Mouse (Mus musculus): ENCODE measurements around the gene Pdcd7. TPM values are rescaled to one million over a fixed set of nuclear protein-coding genes. Genes with fewer than 3 reads are reported as not detected.

The Pdcd7 gene
- total and polyA plus RNA-seq, 3 experiments, result 22.8 to 34.5 TPM; not detected in 1

- H3K9ac ChIP-seq (ENCODE audit: control insufficient read depth, low read depth, low read length, poor library complexity, severe bottlenecking), result no peak overlapping the region
- H3K27me3 ChIP-seq (ENCODE audit: control insufficient read depth in 1 of 2, insufficient read depth in 2 of 2, low read length in 2 of 2), result 0 out of 4 replicates have a peak, but pooled peaks cover 0 to 2% of the 10 kb centered on the region in 2 experiments
- H3K9me3 ChIP-seq (replicated peaks; ENCODE audit: insufficient read depth, low read length), result no peaks in the 10 kb centered on the region
- TF ChIP-seq RAD21 (IDR thresholded peaks at IDR 0.05; ENCODE audit: low read depth, low read length), result no peak
- TF ChIP-seq RCOR1 (IDR thresholded peaks at IDR 0.05; ENCODE audit: low read depth, low read length), result no peak
- TF ChIP-seq POLR2AphosphoS5 (IDR thresholded peaks at IDR 0.05; ENCODE audit: borderline replicate concordance, low read depth, low read length), result no peak
- no peak for TF ChIP-seq SMC3 (IDR thresholded peaks at IDR 0.05; ENCODE audit: low read depth, low read length)
- no peak for TF ChIP-seq HCFC1 (IDR thresholded peaks at IDR 0.05; ENCODE audit: low read depth, low read length)
- no peak for TF ChIP-seq ETS1 (IDR thresholded peaks at IDR 0.05; ENCODE audit: low read depth, low read length)
- no peak for TF ChIP-seq BHLHE40 (IDR thresholded peaks at IDR 0.05; ENCODE audit: borderline replicate concordance, low read depth, low read length)
- TF ChIP-seq ZC3H11A (IDR thresholded peaks at IDR 0.05; ENCODE audit: low read depth, low read length), result no peak
- TF ChIP-seq ZNF384 (IDR thresholded peaks at IDR 0.05; ENCODE audit: low read depth, low read length), result no peak
- no peak for TF ChIP-seq MXI1 (IDR thresholded peaks at IDR 0.05; ENCODE audit: low read depth, low read length)
- no peak for TF ChIP-seq GATA1 (IDR thresholded peaks at IDR 0.05; ENCODE audit: low read depth, low read length)
- TF ChIP-seq KAT2A (conservative IDR thresholded peaks at IDR 0.05; ENCODE audit: low read depth, low read length), result no peak
- TF ChIP-seq MAZ (IDR thresholded peaks at IDR 0.05; ENCODE audit: low read depth, low read length), result no peak
- TF ChIP-seq SIN3A (IDR thresholded peaks at IDR 0.05; ENCODE audit: low read length), result no peak
- no peak for TF ChIP-seq NELFE (IDR thresholded peaks at IDR 0.05; ENCODE audit: low read depth, low read length)
- TF ChIP-seq USF1 (IDR thresholded peaks at IDR 0.05; ENCODE audit: low read depth, low read length), result no peak
- H3K4me1 ChIP-seq (ENCODE audit: control insufficient read depth in 1 of 2, insufficient read depth in 2 of 2, low read length in 2 of 2), result peaks cover 1 to 5% of the 10 kb centered on the region in 2 experiments; a peak in 1 of 4 replicates
- no peak overlapping the region for H3K4me3 ChIP-seq (ENCODE audit: control insufficient read depth in 1 of 2, insufficient read depth in 1 of 2, low read depth in 2 of 2, low read length in 2 of 2)
- H3K27ac ChIP-seq (ENCODE audit: control insufficient read depth, low read depth, low read length), result no peak overlapping the region
- H3K79me2 ChIP-seq (ENCODE audit: control insufficient read depth, insufficient read depth, low read length, poor library complexity), result no peaks in the 10 kb centered on the region
- peaks cover 0 to 1% of the 10 kb centered on the region in 2 experiments; a peak in 1 of 4 replicates for H3K36me3 ChIP-seq (ENCODE audit: control insufficient read depth in 1 of 2, insufficient read depth in 2 of 2, low read length in 2 of 2)
- DNase-seq (ENCODE audit: low read depth, low spot score), result no peak
Observed at GRCm38 (mm10) chr9:65399934-65400333, 54.0 kb downstream of the Pdcd7 start.

- peaks cover 0 to 3% of the 10 kb centered on the region in 2 experiments; a peak in 1 of 4 replicates for H3K4me1 ChIP-seq (ENCODE audit: control insufficient read depth in 1 of 2, insufficient read depth in 2 of 2, low read length in 2 of 2)
- no peaks in the 10 kb centered on the region for H3K9me3 ChIP-seq (replicated peaks; ENCODE audit: insufficient read depth, low read length)
- H3K79me2 ChIP-seq (ENCODE audit: control insufficient read depth, insufficient read depth, low read length, poor library complexity), result no peaks in the 10 kb centered on the region
- peaks cover 0 to 2% of the 10 kb centered on the region in 2 experiments; a peak in 1 of 4 replicates for H3K36me3 ChIP-seq (ENCODE audit: control insufficient read depth in 1 of 2, insufficient read depth in 2 of 2, low read length in 2 of 2)
- H3K27ac ChIP-seq (ENCODE audit: control insufficient read depth, low read depth, low read length), result peak overlapping the region; percentile 13; the same call in 1 of the 2 replicates
- H3K4me3 ChIP-seq (ENCODE audit: control insufficient read depth in 1 of 2, insufficient read depth in 1 of 2, low read depth in 2 of 2, low read length in 2 of 2), result peak overlapping the region; percentile 47 to 55; a peak in 3 of 4 replicates
- peak overlapping the region; percentile 56 for H3K9ac ChIP-seq (ENCODE audit: control insufficient read depth, low read depth, low read length, poor library complexity, severe bottlenecking)
- DNase-seq (ENCODE audit: low read depth, low spot score), result peak; percentile 75
- no peaks in the 10 kb centered on the region for H3K27me3 ChIP-seq (ENCODE audit: control insufficient read depth in 1 of 2, insufficient read depth in 2 of 2, low read length in 2 of 2)
- TF ChIP-seq SMC3 (IDR thresholded peaks at IDR 0.05; ENCODE audit: low read depth, low read length), result no peak
- 0 out of 4 replicates have a peak, but pooled peaks of 1 of the 2 experiments have one; percentile 10 for TF ChIP-seq EP300 (IDR thresholded peaks at IDR 0.05; ENCODE audit: low read depth in 1 of 2, low read length in 2 of 2)
- TF ChIP-seq POLR2AphosphoS5 (IDR thresholded peaks at IDR 0.05; ENCODE audit: borderline replicate concordance, low read depth, low read length), result no peak
- TF ChIP-seq ZC3H11A (IDR thresholded peaks at IDR 0.05; ENCODE audit: low read depth, low read length), result no peak
- no peak for TF ChIP-seq ZKSCAN1 (IDR thresholded peaks at IDR 0.05; ENCODE audit: low read depth, low read length)
- peak; percentile 90 for TF ChIP-seq ELF1 (IDR thresholded peaks at IDR 0.05; ENCODE audit: low read depth, low read length)
- TF ChIP-seq ZNF384 (IDR thresholded peaks at IDR 0.05; ENCODE audit: low read depth, low read length), result no peak
- 0 out of 2 replicates have a peak, but pooled peaks have one; percentile 9 for TF ChIP-seq ETS1 (IDR thresholded peaks at IDR 0.05; ENCODE audit: low read depth, low read length)
- TF ChIP-seq UBTF (IDR thresholded peaks at IDR 0.05; ENCODE audit: borderline replicate concordance, insufficient read depth, low read depth, low read length), result no peak
- no peak for TF ChIP-seq KAT2A (conservative IDR thresholded peaks at IDR 0.05; ENCODE audit: low read depth, low read length)
- TF ChIP-seq GABPA (IDR thresholded peaks at IDR 0.05; ENCODE audit: low read depth, low read length), result no peak
- no peak for TF ChIP-seq JUND (IDR thresholded peaks at IDR 0.05; ENCODE audit: low read depth, low read length)
- TF ChIP-seq GATA1 (IDR thresholded peaks at IDR 0.05; ENCODE audit: low read depth, low read length), result peak; percentile 57; the same call in 1 of the 2 replicates
- no peak for TF ChIP-seq MYB (IDR thresholded peaks at IDR 0.05; ENCODE audit: low read depth, low read length)
- TF ChIP-seq MYC (IDR thresholded peaks at IDR 0.05; ENCODE audit: low read depth, low read length), result no peak
- peak; percentile 28; the same call in 1 of the 2 replicates for TF ChIP-seq HCFC1 (IDR thresholded peaks at IDR 0.05; ENCODE audit: low read depth, low read length)
- 0 out of 4 replicates have a peak, but pooled peaks of 1 of the 2 experiments have one; percentile 31 for TF ChIP-seq POLR2A (IDR thresholded peaks at IDR 0.05; ENCODE audit: control insufficient read depth in 1 of 2, insufficient read depth in 1 of 2, low read depth in 1 of 2, low read length in 2 of 2, poor library complexity in 1 of 2)
- TF ChIP-seq NRF1 (IDR thresholded peaks at IDR 0.05; ENCODE audit: insufficient read depth, low read depth, low read length, poor library complexity, severe bottlenecking), result peak; percentile 43; the same call in 1 of the 2 replicates
- peak; percentile 86 for TF ChIP-seq MAX (IDR thresholded peaks at IDR 0.05; ENCODE audit: low read length)
Observed at GRCm38 (mm10) chr9:65404331-65405183, 58.7 kb downstream of the Pdcd7 start.
